Mouse (Mus musculus) urinary bladder, postnatal 14 days (tissue): Measurements from ENCODE around the gene Ubr4.

Source experiments
- DNase-seq: peaks from one replicate; pipeline ENCODE4 v3.0.0; 2021; ENCODE audit warnings: low spot score

The Ubr4 gene

DNA sequence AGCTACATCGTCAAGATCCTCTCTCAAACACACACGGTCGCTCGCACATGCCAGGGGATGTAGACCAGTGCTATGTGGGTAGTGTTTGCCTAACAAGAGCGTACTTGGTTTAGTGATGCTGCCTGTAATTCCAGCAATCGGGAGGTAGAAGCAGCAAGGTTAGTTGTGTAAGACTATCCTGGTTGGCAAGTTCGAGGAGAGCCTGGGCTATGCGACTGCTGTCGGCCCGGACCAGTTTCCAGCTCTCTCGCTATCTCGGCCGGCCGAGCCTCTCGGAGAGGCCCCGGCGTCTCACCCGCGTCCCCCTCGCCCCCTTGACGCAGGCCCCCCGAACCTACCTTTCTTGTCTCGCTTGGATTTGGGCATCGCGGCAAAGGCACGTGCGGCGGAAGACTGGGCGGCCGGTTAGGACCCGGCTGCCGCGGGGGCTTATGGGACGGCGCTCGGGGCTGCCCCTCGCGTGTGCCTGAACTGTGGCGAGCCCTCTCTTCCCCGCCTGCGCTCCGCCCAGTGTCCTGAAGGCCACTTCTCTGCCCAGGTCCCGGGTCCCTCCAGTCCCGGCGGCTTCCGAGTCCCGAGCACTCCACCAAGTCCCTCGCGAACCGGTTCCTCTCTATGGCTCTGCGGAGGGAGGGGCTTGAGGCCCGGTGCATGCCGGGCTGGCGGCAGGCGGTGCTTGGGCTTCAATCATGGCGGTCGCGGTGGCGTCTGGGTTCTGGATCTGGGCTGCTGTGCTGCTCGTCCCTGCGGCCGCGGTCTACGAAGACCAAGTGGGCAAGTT is at the start of gene Ubr4, which contains the start of the genes Mrto4 and Emc1:
Ubr4 (plus strand) TSS at position 679 of the 781 bp plus-strand sequence.
Mrto4 (minus strand) TSS at position 646 of the 781 bp plus-strand sequence.
Emc1 (plus strand) TSS at position 657 of the 781 bp plus-strand sequence.
- DNase-seq = peak; percentile 82

DNA sequence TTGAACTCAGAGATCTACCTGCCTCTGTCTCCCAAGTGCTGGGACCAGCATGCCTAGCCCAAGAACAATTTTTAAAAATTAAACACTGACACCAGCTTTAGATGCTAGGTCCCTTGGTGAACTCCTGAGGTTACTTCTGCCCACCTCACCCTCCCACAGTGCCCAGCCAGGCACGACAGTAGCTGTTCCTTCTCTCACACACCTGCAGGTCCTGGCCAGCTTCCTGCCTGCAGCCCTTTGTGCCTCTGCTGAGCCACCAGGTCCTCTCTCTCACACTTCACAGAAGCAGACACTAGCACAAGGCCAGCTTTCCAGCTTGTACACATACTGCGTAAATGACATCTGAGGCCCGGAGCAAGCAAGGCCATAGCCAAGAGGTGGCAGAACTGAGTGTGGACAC is 46.9 kb upstream of the Ubr4 start:
- DNase-seq = no peak

DNA sequence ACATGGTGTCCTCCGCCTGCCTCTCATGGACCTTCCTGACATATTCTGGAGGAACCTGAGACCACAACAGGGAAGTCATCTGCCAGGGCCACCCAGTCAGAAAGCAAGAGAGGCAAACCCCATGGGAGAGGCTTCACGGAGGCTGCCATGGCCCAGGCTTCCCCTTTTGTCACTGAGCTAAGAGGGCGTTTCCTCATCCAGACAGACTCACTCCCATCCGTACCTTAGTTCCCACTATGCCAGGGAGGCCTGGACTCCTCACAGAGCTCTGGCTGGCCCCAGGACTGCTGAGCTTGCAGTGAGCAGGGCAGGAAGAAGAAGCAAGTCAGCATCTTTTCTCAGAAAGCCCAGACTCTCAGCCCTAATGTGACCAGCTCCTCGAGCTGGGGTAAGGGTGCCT is 44.5 kb upstream of the Ubr4 start:
- DNase-seq = no peak

DNA sequence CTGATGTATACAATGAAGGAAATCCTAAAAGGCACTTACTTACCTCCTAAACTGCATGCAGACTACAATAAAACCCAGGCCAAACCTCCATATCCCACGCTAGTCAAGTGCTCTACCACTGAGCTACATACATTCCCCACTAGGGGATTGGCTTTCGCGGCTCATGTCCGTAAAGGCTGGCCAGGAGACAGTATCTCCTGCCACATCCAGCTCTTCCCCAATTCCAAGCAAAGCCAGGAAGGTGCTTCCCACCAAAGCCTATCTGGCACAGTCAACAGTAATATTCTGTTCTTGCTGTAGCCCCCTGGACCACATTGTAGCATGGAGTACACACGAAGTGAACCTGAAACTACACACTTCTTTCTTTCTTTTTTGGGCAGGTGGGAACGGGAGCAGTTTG is 42.8 kb upstream of the Ubr4 start:
- no peak for DNase-seq

DNA sequence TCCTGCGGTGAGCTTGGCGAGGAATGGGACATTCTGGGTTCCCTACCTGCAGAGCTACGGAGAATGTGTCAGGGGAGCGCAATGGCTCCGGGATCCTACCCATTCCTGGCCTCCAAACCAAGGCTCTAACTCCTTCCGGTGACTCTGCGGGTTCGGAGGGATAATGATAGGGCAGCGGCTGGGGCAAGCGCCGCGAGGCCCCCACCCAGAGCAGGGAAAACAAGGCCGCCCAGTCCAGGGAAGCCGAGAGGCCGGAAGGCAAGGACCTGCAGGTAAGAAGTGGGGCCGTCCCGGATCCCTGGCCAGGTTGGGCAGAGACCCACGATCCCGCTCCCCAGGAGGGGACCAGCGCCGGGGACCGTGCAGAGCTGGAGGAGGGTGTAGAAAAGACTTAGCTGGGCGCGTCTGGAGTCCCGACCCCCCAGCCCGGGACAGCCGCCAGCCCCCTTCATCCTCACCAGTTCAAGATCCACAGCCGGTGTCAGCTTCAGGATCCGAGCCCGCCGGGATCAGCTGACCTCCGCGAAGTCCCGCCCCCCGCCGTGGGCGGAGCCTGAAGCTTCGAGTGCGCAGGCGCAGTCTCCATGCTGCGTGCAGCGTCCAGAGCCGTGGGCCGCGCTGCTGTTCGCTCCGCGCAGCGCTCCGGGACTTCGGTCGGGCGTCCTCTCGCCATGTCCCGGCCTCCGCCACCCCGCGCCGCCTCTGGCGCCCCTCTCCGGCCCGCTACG is 42.1 kb upstream of the Ubr4 start, which contains the start of the genes Pqlc2 and Akr7a5:
Pqlc2 (minus strand) TSS at position 538 of the 728 bp plus-strand sequence.
Akr7a5 (plus strand) TSS at position 574 of the 728 bp plus-strand sequence.
- peak; percentile 98 for DNase-seq

DNA sequence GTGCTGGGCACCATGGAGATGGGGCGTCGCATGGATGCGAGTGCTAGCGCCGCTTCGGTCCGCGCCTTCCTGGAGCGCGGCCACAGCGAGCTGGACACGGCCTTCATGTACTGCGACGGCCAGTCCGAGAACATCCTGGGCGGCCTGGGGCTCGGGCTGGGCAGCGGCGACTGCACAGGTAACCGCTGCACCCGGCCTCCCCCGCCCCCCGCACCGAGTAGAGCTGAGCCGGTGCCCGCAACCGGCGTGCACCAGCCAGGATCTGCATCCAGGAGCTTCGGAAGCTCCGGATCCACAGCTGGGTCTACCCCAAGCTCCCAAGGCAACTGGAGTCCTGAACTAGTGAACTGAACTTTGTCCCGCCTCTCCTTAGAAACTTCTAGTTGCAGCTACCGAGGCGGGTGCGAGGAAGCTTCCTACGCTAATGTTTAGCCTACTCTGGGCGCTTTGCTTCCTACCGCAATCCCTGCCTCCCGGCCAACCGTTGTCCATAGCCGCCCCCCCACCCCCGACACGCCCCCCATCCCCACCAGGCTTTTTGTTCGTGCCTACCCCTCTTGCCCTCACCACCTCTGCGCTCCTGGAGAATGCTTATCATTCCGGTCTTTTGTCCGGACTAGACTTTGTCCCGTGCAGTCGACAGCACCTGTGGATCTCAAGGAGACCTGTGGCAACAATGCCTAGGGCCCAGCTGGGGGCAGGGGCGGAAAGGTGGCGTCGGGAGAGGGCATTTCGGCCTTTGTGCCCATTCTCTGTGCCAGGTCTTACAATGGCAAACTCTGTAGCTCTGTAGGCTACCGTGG is 41.3 kb upstream of the Ubr4 start:
- DNase-seq = no peak

DNA sequence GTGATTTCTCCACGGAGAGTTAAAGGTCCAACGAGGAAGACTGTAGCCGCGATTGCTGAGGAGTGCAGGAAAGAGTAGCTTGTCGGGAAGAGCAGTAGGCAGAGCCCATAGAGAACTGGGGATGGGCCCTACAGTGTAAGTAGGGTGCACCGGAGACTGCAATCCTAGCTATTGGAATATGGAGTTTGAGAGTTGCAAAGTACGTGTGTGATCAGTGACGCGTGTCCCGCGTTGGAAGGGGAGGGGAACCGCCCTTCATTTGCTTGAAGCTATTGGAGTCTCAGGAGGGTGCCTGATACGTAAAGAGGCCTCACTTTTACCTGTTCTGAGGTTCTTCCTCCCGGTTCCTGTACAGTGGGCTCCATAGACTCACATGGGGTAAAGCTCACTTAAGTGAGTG is 40.7 kb upstream of the Ubr4 start:
- DNase-seq = no peak

DNA sequence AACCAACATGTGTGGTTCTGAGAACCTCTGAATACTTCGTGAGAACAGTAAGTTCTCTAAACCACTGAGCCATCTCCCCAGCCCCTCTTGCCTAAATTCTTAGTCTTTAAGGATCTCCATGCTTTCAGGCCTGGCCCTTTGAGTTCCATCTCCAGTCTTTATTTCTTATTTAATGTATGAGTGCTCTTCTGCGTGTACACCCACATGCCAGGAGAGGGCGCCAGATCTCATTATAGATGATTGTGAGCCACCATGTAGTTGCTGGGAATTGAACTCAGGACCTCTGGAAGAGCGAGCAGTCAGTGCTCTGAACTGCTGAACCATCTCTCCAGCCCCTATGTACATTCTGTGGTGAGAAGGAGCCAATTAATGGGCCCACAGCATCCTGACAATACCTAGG is 39.8 kb upstream of the Ubr4 start:
- DNase-seq = no peak

DNA sequence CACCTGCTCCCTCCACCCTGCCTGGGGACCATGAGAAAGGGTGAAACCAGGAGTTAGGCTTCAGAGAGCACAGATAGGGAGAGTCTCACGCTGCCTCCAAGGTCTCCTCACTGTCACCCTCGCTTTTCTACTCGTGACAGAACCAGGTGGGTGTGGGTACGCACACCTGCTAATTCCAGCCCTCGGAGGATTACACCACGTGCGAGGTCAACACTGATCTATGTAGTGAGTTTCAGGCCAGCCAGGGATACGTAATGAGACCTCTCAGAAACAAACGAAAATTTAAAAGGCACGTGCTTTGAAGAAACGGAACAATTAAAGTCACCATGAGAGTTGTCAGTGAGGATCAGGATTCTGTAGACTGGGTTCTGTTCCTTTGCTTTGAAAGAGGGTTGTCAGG is 34.0 kb upstream of the Ubr4 start:
- no peak for DNase-seq

DNA sequence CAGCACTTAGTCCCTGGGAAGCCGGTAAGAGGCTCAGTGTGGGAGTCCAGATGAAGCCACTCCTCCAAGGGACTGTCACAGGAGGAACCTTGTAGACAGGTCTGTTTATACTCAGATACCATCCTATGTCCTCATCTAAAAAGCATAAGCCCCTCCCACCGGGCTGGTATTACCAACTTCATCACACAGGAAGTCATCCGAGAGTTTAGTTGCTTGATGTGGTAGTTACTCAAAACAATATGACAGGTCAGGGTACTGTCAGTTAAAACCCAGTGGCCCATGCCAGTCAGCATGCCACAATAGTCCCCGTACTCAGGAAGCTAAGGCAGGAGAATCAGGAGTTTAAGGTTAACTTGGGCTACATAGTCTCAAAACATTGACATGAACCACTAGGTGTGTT is 32.7 kb upstream of the Ubr4 start:
- DNase-seq = no peak

DNA sequence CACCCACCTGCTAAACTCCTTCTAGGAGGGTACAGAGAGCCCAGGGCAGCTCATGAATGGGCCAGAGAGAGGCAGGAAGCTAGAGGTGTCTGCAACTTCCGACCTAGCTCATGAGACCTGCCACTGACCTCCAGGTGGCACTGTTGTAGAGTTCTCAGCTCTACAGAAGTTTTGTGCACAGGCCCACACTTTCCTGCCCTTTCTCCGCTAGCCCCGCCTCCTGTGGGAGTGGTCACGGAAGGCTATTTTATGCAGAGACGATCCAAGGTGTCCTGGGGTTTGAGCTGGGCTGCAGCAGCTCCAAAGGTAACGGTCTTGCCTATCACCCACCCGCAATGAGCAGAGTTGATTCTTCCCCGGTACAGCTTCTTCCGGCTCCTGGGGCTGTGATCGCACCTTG is 21.8 kb upstream of the Ubr4 start:
- DNase-seq = peak; percentile 83

DNA sequence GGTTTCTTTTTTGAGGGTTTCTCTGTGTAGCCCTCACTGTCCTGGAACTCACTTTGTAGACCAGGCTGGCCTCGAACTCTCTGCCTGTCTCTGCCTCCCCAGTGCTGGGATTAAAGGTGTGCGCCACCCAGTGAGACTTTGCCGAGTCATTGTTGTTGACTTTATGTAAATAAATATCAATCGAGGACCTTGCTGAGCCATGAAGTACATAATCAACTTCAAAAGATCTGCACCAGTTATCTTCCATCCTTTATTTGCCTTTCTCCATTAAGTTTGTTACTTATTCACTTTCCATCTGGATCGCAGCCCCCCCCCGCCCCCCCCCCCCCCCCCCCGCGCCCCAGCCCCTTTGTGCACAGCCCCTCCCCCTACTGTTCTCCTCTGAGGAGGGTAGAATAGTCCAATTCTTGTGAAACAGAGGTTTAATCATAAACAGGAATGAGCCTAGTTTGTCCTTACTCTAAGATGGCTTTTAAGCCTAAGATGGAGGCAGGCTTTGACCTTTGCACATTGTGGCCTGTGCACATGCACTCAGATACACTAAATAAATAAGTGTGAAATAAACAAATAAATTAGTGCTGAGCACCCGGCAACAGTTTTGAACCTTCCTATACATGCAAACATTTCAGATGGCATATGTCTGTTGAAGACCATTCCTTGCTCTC is 17.6 kb upstream of the Ubr4 start:
- DNase-seq = no peak

DNA sequence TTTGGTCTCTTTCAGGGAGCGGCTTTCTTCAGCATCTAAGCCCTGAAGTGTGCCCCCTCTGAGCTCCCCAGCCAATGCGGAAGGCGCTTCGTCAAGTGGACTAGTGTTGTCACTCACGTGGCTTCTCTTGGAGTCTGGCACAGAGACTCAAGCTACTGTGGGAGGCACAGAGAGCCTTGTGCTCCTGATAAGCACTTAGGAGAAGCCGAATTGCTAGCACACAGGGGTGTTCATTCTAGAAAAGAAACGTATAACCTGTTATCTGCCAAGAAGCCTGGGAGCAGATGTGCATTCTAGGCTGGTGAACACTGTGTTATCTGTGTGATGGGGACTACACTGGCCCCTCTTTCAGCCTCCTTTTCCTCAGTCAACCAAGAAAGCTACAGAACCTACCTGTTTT is 16.9 kb upstream of the Ubr4 start:
- no peak for DNase-seq

DNA sequence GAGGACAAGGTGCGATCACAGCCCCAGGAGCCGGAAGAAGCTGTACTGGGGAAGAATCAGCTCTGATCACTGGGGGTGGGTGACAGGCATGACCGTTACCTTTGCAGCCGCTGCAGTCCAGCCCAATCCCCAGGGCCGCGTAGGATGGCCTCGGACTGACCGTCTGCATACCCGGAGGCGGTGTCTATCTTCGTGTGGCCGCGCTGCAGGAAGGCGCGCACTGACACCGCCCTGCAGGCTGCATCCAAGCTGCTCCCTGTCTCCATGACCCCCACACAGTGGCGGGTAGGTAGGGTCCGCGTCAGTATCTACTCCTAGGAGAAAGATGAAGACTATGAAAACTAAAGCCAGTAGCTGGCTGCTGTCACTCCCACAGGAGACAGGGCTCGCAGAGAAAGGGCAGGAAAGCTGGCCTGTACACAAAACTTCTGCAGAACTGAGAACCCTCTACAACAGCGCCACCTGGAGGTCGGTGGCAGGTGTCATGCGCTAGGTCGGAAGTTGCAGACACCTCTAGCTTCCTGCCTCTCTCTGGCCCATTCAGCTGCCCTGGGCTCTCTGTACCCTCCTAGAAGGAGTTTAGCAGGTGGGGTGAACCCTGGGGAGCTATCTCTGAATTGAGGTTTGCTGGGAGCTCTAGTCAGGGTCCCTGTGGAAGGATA is 15.5 kb upstream of the Ubr4 start:
- DNase-seq = peak; percentile 81

DNA sequence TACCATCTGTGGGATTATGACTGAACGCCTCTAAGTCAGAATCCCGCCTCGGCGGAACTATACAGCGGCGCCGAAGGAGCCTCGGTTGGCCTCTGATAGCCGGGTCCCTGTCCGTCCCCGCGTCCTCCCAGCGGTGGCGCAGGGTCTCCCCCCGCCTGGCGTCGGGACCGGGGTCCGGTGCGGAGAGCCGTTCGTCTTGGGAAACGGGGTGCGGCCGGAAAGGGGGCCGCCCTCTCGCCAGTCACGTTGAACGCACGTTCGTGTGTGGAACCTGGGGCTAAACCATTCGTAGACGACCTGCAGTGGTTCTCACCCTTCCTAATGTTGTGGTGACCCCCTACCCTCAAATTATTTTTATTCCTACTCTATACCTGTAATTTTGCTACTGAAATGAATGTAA is 14.3 kb upstream of the Ubr4 start:
- DNase-seq = no peak

DNA sequence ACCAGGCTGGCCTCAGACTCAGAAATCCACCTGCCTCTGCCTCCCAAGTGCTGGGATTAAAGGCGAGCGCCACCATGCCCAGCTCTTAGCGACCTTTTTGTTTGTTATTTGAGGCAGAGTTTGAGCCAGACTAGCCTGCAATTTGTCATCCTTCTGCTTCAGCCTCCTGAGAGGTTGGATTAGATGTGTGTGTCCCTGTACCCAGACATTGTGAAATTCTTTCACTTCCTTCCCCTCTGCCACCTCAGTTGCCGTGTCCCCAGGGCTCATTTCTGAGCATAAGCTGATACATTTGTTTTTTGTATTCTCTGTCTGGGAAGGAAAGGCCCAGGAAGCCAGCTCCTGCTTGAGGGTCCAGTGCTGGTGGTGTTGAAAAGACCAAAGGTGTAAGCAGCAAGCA is 11.6 kb upstream of the Ubr4 start:
- DNase-seq = no peak

DNA sequence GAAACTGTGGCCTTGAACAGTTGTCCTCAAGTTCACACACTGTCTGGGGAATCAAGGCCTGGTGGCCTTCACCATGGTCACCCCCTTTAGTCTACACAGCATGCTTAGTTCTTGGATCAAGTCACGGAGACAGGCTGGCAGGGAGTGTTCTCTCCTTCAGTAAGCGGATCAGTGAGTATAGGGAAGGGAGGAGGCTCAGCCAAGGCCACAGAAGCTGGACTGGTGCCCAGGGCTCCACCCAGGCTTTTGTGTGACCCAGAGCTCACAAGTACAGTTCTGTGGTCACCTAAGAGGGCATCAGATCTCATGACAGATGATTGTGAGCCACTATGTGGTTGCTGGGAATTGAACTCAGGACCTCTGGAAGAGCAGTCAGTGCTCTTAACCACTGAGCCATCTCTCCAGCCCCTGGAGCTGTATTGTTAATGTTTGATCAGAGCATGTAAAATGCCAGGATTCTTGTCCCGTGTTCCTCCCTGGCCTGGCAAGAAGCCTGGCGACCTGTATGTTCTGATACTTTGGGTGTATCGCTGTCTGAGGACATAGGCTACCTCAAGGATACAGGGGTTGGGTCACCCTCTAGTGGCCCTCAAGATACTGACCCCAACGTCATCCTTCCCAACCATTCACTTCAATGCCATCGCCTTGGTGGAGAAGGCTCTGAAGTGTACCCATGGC is 10.7 kb upstream of the Ubr4 start:
- DNase-seq = no peak

DNA sequence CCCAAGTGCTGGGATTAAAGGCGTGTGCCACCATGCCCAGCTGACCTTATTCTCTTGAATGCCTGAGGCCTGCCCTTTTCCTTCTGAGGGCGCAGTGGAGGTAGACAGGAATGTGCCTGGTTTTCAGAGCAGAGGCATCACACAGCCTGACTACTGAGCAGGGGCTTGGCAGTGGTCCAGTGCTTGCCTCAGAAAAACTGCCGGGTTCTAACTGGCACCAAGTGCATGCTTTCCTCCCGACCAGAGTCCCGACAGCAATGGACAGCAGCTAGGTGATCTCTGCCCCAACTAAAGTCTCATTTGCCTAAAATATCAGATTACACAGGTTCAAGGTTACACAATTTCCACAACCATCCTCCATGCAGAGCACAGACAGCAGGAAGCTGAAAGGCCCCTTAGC is 8.7 kb upstream of the Ubr4 start:
- DNase-seq = no peak

DNA sequence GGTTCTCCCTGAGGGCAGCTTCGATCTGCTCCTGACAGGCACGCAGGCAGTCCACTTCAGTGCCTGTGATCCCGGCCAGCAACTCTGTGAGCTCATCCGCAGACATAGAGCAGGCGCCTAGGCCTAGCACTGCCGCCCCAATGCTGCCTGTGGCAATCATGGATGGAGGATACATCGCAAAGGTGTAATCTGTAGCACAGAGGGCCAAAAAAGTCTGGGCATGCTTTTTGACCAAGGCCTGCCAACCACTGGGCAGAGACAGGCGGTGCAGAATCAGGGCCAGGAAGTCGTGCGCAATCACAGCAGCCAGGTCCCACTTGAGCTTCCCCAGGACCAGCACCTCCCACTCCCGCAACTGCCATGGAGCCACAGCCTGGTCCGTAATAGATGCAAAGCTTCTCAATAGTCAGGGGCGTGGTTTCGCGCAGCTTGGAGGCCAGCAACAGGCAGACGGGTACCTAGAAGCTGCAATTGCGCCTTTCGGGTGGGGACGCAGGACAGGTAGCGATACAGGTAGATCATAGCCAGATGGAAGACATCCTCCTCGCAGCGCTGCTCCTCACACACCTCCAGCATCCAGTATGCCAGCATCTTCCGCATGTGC is 6.9 kb upstream of the Ubr4 start:
- DNase-seq = no peak

DNA sequence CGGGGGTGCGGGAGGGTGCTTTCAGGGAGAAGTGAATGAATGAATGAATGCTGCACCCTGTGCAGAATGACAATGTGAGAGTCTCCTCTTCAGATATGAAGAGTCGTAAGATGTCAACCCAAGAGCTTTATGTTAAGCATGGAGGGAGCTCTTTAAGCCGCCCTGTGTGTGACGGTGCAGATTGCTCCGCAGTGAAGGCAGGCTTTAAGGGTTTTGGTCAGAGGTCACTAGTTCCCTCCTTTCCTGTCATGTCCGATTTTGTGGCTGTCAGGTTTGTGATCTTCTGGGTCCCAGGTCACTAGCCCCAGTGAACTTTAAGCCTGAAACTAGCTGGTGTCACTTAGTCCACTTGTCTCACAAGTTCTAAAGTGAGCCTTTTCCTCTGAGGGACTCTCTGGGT is 423 bp downstream of the Ubr4 start:
- DNase-seq = no peak
